Mouse (Mus musculus) lung, postnatal 0 days (tissue): Measurements from ENCODE around the gene Cldn7.

Experiments
- CTCF ChIP-seq: IDR thresholded peaks from 2 replicates; pipeline ENCODE4 v1.5.1; 2016; ENCODE audit warnings: antibody characterized with exemption, mild to moderate bottlenecking
- EP300 ChIP-seq: IDR thresholded peaks from 2 replicates; pipeline ENCODE4 v1.6.1; 2016; ENCODE audit warnings: antibody characterized with exemption, mild to moderate bottlenecking, control low read depth

DNA sequence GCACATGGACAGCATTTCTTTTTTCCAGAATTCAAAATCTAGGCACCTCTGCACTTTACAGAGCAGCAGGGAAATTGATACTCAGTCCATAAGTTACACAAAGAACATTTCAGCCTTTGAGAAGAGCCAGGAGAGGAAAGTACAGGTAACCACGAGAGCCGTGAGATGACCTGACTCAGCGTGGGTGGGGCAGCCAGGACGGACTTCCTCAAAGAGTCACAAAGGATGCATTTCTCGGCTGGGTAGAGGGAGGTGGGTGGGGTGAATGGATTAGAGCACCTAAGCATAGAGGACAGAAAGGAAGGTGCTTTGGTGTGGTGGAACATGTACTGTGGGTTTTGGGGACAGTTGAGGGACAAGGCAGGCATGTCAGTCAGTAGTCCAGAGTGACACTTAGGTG is 2.7 kb upstream of the Cldn7 start:
- no peak for TF ChIP-seq CTCF
- no peak for TF ChIP-seq EP300
